Mouse (Mus musculus) gastrocnemius, postnatal 14 days (tissue): ENCODE data around the gene Wdr18. TPM values are rescaled to one million over a fixed set of nuclear protein-coding genes. Genes with fewer than 3 reads are reported as not detected.
A peak's percentile ranks its signal among the peaks of the same experiment; 100 is the strongest.
"Not testable (repeated sequence)": the region's sequence is repeated elsewhere in the genome, so short reads cannot be mapped to it uniquely, and the experiment has no call there.

ENCODE experiments used
- DNase-seq: peaks from one replicate; pipeline ENCODE4 v3.0.0; 2021; ENCODE audit warnings: mixed read lengths
- intact Hi-C: fragments of 180-260 bp; cut with DNase I; formaldehyde crosslinking; loops from one replicate; pipeline ENCODE4 v1.15.1; 2025; ENCODE audit warnings: low total_unique reads
- total RNA-seq, 2 experiments: library from RNA; stranded (reverse); gene quantifications; 2 replicates each; pipeline ENCODE4 v1.2.3; 2021

Gene Wdr18
- total RNA-seq, 2 experiments from 2014 or later: 18.7 to 23.0 TPM

GRCm38 (mm10) chr10:79937775-79938526 is 22.0 kb upstream of the Wdr18 start:
- no peak for DNase-seq
- intact Hi-C loops: no loop called here

GRCm38 (mm10) chr10:79940749-79941148 is 19.2 kb upstream of the Wdr18 start:
- DNase-seq: no peak

GRCm38 (mm10) chr10:79942988-79943387 is 17.0 kb upstream of the Wdr18 start:
- no peak for DNase-seq
- intact Hi-C loops: no loop called here

More at GRCm38 (mm10) chr10:79940749-79941148, 19.2 kb upstream of the Wdr18 start:
- intact Hi-C loops: no loop called here

- intact Hi-C loops: no loop called here
- no peak for DNase-seq
Measured at GRCm38 (mm10) chr10:79943471-79943901, 16.5 kb upstream of the Wdr18 start.

- intact Hi-C loops: no loop called here
- no peak for DNase-seq
Measured at GRCm38 (mm10) chr10:79945507-79946234, 14.3 kb upstream of the Wdr18 start.

- DNase-seq: no peak
- intact Hi-C loops: no loop called here
Measured at GRCm38 (mm10) chr10:79946752-79947322, 13.1 kb upstream of the Wdr18 start.

- DNase-seq: no peak
- intact Hi-C loops: no loop called here
Measured at GRCm38 (mm10) chr10:79947502-79947901, 12.4 kb upstream of the Wdr18 start.

- intact Hi-C loops: loop anchor here (10.0 kb wide), 1 partner anchor 115 kb away; no protein-coding TSS in a partner anchor
Measured at GRCm38 (mm10) chr10:79949873-79950272, 10.1 kb upstream of the Wdr18 start.

GRCm38 (mm10) chr10:79950661-79951060 is 9.3 kb upstream of the Wdr18 start:
- DNase-seq: no peak
- intact Hi-C loops: loop anchor here (10.0 kb wide), 1 partner anchor 116 kb away; no protein-coding TSS in a partner anchor

More at GRCm38 (mm10) chr10:79949873-79950272, 10.1 kb upstream of the Wdr18 start:
- DNase-seq: no peak

GRCm38 (mm10) chr10:79953946-79954345 is 6.0 kb upstream of the Wdr18 start:
- intact Hi-C loops: loop anchor here (10.0 kb wide), 1 partner anchor 119 kb away; no protein-coding TSS in a partner anchor
- DNase-seq: no peak

- intact Hi-C loops: loop anchor here (2.0 to 10.0 kb wide), 3 partner anchors 31 to 121 kb away; partner anchors contain the start of gene Cfd
- no peak for DNase-seq
Measured at GRCm38 (mm10) chr10:79955691-79956090, 4.3 kb upstream of the Wdr18 start.

- no peak for DNase-seq
- intact Hi-C loops: loop anchor here (2.0 to 10.0 kb wide), 3 partner anchors 32 to 122 kb away; partner anchors contain the start of gene Cfd
Measured at GRCm38 (mm10) chr10:79956643-79957154, 3.3 kb upstream of the Wdr18 start.

- intact Hi-C loops: loop anchor here (5.0 to 10.0 kb wide), 2 partner anchors 66 to 123 kb away; partner anchors contain the start of gene Cfd
- DNase-seq: peak; percentile 81
Measured at GRCm38 (mm10) chr10:79958140-79958816, 1.7 kb upstream of the Wdr18 start.

- intact Hi-C loops: loop anchor here (5.0 to 10.0 kb wide), 2 partner anchors 67 to 125 kb away; partner anchors contain the start of gene Cfd
- DNase-seq: not testable (repeated sequence)
Measured at GRCm38 (mm10) chr10:79959412-79959811, 540 bp upstream of the Wdr18 start.

- no peak for DNase-seq
- intact Hi-C loops: no loop called here
Measured at GRCm38 (mm10) chr10:79960671-79961294, 831 bp downstream of the Wdr18 start.

GRCm38 (mm10) chr10:79964727-79965126 is 4.8 kb downstream of the Wdr18 start:
- intact Hi-C loops: no loop called here
- no peak for DNase-seq

GRCm38 (mm10) chr10:79965325-79965724 is 5.4 kb downstream of the Wdr18 start:
- no peak for DNase-seq
- intact Hi-C loops: no loop called here

- no peak for DNase-seq
- intact Hi-C loops: no loop called here
Measured at GRCm38 (mm10) chr10:79966886-79967400, 7.0 kb downstream of the Wdr18 start.
